Mouse (Mus musculus) heart, adult 8-10 months (tissue): ENCODE results near the gene Uqcrh. TPM values are rescaled to one million over a fixed set of nuclear protein-coding genes. Genes with fewer than 3 reads are reported as not detected.

Experiments used
- DNase-seq: peaks from one replicate; pipeline ENCODE4 v3.0.0; 2022; ENCODE audit warnings: low spot score
- total RNA-seq, 4 experiments: library from RNA; stranded (reverse); gene quantifications; 2 replicates each; pipeline ENCODE4 v1.2.4; 2022

Gene Uqcrh
- total RNA-seq, 4 experiments from 2014 or later, result 1,639 to 1,931 (median 1,745) TPM

DNA sequence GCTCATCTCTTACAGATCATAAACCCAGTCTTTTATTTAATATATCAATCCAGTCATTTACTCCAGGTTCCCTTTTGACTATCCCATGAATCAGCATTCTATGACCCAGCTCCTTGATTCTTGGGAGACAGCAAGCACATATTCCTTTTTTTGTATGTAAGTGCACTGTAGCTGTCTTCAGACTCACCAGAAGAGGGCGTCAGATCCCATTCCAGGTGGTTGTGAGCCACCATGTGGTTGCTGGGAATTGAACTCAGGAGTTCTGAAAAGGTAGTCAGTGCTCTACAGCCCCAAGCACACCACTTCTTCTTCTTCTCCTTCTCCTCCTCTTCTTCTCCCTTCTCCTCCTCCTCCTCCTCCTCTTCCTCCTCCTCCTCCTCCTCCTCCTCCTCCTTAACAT lies 17.3 kb downstream of the Uqcrh start:
- DNase-seq, result no peak

DNA sequence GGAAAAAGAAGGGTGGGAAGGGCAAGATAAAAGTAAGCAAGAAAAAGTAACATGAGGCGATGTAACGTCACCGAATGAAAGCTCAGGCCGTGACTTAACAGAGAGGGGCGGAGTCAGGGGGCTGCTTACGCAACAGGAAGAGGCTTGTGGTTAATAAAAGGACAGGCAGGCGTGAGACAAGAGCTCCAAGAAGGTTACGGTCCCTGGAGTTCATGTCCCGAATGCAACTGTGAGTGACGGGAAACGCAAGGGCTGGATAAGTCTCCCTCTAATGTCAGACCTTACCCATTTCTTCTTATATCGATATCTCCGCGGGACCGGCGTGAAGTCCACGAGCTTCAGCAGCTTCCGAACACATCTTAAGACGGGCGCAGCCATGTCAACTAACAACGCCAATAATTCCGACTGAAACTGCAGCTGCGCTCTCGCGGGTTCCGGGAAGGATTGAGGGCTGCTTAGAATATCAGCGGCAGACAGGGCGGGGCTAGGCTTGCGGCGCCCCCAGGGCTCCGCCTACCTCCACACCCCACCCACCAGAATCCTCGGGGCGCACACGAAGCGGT lies 21.4 kb downstream of the Uqcrh start, which contains the start of gene Nsun4:
TSS of gene Nsun4 (minus strand) at position 478 of the 563 bp plus-strand sequence.
- peak; percentile 91 for DNase-seq

DNA sequence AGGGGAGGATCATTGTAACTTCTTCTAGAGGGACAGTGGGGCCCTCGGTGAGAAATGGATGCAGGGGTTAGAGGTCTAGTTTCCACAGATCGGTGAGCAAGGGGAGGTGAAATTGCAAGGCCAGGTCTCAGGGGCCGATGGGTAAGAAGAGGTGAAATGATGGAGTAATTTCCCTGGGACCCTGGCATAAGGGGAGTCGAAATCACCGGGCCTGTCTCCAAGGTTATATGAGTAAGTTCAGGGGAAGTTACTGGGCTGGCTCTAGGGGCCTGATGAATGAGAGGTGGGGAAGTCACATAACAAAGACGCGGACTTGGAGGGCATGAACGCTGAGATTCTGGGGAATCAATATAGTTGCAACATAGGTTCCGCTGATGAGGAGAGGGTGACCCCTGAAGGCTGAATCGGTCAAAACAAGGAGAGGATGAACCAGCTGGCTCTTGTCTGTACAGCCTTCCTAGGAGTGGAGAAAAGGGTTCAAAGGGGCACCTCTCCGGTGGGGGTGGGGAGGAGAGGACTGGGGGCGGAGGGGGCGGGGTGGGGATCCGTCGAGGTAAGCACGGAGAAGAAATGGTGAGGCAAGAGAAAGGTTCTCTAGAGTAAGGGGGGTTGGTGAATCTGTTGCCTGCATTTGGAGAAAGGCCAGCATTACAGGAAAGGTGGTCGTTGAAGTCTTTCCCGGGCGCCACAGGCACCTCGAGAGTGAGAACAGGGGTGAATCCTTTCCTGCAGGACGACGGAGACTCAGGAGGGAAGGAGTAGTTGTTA lies 22.2 kb downstream of the Uqcrh start:
- no peak for DNase-seq

DNA sequence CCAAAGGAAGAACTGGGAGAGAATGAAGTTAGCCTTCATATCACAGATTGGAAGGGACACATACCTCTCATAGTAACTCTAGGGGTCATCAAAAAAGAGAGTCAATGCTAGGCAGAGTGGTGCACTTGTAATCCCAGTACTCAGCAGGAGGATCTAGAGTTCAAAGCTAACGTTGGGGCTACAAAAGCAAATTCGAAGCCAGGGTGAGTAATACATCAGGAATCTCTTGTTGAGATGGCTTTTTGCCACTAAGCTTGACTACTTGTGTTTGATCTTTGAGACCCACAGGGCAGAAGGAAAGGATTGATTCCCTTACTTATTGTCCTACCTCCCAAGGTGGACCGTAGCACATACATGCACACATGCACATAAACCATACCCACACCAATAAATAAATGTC lies 25.7 kb downstream of the Uqcrh start:
- DNase-seq, result no peak

DNA sequence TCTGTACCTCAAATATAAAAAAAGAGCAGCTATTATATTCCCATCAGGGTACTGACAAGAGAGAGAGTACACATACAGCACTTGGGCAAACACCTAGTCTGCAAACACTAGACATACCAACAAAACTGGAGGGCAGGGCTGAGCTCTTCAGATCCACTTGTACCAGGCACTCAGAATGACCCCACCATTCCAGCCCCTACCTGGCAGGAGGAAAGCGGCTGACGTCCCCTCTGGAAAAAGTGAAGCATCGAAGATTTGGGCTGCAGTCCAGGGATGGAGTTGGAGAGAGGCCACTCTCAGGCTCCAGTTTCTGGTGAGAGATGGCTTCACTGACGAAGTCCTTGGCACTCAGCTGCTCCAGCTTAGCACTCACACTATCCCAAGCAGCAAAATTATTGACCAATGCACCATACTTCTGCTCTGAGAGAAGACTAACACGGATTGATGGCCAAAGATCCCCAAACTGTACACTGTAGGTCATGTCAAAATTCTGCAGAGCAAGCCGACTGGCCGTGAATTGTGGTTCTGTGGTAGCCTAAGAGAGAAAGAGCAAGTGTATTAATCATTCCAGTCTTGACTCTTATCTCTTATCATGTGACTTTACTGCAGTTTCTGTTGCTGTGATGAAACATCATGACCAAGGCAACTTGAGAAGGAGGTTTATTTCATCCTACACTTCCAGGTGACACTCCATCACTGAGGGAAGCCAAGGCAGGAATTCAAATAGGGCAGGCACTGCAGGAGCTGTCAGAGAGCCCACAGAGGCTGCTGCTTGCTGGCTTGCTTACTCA lies 26.5 kb downstream of the Uqcrh start:
- no peak for DNase-seq

DNA sequence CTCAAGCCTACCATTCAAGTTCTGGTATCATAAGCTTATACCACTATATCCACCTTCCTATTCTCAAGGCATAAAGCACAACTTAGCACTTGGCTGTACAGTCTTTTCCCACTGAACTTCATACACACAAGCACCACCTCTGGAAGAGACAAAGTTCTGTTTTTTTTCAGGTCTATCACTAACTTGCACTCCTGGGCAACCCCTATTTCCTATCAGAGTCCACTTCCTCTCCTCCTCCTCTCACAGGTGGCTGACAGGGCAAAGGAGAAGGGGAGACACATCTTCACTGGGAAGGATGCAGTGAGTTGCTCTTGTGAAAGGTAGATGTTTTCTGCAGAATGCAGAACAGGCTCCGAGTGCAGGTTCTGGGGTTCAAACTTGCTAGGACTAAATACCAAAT lies 27.2 kb downstream of the Uqcrh start:
- no peak for DNase-seq

DNA sequence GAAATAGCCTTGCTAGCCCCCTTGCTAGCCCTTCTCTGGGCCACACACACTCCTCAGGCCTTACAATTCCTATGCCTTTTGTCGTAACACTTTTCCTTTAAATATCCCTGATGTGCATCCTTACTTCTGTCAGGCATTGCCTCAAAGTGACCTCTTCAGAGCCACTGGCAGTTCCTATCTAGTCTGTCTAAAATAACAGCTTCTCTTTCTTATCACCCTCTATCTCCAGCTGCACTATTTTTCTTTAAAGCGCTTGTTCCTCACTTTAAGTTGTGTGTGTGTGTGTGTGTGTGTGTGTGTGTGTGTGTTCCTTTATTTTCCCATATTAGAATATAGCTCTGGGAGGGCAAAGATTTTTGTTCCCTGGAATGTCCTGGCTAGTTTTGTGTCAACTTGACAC lies 28.3 kb downstream of the Uqcrh start:
- no peak for DNase-seq

DNA sequence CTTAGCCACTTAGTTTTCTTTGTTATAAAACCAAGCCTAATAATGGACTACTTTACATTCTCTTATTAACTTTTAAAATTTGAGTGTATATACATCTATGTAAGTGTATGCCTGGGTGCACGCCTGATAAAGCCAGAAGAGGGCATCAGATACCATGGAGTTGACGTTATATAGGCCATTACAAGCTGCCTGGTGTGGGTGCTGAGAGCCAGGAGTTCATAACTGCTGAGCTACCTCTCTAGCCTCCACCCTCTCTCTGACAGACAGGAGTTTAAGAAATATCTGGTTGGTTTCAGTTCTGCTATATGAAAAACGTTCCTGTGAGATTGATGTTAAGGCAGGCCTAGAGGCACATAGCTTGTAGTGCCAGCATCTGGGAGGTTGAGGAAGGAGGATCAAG lies 32.7 kb downstream of the Uqcrh start:
- DNase-seq, result no peak

DNA sequence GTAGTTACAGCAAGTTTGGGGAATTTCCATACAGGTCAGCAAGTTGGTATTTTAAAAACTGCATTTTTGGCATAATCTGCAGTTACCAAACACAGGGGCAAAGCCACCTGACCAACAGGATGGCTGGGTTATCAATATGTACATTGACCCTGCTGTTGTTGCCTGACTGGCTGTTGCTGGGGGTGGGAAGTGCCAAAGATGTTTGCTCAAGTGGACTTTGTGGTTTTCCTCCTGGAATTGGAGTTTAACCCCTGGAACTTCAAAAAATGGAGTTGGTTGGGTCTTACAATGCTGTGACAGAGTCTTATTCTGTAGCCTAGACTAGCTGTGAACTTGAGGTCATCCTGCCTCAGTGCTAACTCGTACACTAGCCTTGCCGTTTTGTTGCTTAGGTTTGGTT lies 34.4 kb downstream of the Uqcrh start:
- no peak for DNase-seq

DNA sequence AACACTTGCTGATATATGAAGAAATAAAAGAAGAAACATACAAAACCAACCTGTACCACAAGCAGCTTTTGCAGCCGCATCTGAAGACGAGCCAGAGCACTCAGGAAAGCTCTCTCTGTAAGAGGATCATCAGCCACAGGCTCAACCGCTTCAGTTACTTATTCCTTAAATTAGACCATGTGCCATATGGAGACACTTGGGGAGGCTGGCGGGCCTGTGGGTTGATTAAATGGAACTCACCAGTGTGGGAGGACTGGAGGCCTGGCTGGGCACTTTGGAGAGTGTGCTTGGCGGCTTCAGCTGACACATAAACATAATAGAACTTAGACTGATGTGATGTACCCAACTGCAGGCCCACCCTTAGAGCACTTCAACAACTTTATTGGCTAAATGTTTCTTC lies 41.5 kb downstream of the Uqcrh start:
- no peak for DNase-seq

DNA sequence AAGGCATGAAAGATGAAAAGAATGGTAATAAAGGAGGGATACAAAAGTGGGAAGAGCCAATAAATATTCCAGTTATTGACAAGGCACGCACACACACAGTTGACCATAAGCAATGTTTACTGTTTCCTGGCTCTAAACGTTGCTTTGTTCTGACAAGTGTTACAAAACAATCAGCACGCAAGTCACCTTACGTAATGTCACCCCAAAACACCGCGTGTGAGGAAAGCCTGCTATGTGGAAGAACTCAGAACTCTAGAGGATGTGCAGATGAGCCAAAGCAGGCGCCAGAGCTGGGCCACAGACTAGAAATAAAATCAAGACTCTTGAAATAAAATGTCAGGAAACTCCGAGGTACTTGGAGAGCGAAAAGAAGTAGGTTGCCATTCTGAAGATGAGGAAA lies 42.0 kb downstream of the Uqcrh start:
- DNase-seq, result no peak

DNA sequence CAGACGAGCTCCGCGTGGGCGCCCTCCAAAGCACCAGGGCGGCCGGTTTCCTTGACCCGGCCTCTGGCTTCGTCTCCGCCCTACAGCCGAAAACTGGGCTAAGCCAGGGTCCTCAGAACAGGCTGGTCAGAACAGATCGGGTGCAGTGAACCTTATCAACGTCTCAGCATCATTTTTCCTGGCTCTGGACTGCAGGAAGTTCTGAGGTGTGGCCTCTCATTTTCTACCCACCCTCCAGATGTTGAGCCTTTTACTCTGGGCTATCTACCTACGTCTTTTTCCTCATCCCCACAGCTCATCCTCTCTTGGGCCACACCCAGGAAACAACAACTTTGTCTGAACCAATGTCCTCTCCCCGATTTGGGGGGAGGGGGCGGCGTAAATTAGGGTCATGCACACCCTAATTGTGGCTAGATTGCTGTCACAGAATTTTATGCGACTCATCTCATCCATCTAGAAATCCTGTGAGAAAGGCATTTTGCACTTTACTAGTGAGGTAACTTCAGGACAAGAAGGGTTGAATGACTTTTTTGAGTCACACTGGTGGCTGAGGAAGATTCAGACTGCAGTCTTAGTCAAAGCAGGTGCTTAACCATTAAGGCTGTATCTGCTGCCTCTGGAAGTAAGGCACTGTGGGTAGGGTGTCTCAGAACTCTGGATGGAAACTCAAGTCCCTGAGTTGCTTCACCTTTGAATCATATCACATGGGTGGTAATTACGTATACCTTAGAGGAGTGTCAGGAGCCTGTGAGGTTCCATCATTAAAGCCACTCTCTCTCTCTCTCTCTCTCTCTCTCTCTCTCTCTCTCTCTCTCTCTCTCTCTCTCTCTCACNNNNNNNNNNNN lies 56.7 kb downstream of the Uqcrh start, which contains the start of gene Faah:
TSS of gene Faah (minus strand) at position 25 of the 845 bp plus-strand sequence.
- no peak for DNase-seq

DNA sequence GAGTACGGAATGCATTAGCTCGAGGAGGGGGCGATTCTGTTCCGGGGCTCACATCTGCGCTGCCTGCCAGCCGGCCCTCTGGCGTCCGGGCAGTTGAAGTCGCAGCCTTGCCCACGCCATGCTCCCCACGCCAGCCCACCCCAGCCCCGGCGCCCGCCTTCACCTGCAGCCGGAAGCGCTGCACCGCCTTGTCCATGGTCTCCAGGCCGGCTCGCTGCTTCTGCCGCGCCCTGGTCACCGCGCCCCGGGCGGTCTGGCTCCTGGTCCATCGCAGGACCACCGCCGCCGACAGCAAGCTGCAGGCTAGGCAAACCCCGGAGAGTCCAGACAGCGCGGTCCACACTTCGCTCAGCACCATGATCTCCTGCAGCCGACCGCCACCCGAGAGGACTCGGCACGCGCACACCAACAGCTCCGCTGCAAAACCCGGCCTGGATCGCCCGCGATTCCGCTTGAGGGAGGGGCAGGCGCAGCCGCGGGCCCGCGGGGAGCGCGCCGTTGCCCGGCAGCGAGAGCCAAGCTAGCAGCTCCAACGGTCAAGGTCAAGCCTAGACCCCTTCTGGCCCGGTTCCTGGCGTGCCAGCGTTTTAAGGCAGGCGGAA lies 57.5 kb downstream of the Uqcrh start:
- peak; percentile 23 for DNase-seq

Other genes with a start within 250 kb of the Uqcrh start
- 1 to 10 TPM; 3.2 to 4.1 (median 3.4) TPM for gene Mob3c, start 247.0 kb downstream of the Uqcrh start, total RNA-seq
- 10 to 100 TPM; 22.2 to 27.6 (median 25.6) TPM for gene Mknk1, start 235.9 kb downstream of the Uqcrh start, total RNA-seq
- not detected for gene Kncn, start 190.7 kb downstream of the Uqcrh start, total RNA-seq
- not detected for gene 6430628N08Rik, start 184.4 kb downstream of the Uqcrh start, total RNA-seq
- gene Dmbx1, start 135.1 kb downstream of the Uqcrh start, total RNA-seq, result not detected
- gene Faah, start 57.1 kb downstream of the Uqcrh start, total RNA-seq, result under 1 TPM in 3 of 4 experiments, not detected in 1; 0.34 to 0.82 (median 0.49) TPM
- gene Nsun4, start 21.2 kb downstream of the Uqcrh start, total RNA-seq, result 10 to 100 TPM; 30.3 to 34.5 (median 32.7) TPM
- gene Lrrc41, start 198 bp upstream of the Uqcrh start, total RNA-seq, result 10 to 100 TPM; 24.4 to 26.0 (median 25.7) TPM
- gene Rad54l, start 48.6 kb upstream of the Uqcrh start, total RNA-seq, result under 1 TPM; 0.06 to 0.53 (median 0.17) TPM
- 10 to 100 TPM; 58.8 to 63.2 (median 62.0) TPM for gene Pomgnt1, start 48.8 kb upstream of the Uqcrh start, total RNA-seq
- 1 to 10 TPM; 3.6 to 5.3 (median 4.9) TPM for gene Lurap1, start 76.3 kb upstream of the Uqcrh start, total RNA-seq
- under 1 TPM in 1 of 4 experiments, not detected in 3; 0.55 TPM for gene Tspan1, start 92.5 kb upstream of the Uqcrh start, total RNA-seq
- not detected for gene 1700042G07Rik, start 98.3 kb upstream of the Uqcrh start, total RNA-seq
- not detected for gene Gm49337, start 98.3 kb upstream of the Uqcrh start, total RNA-seq
- gene Pik3r3, start 146.5 kb upstream of the Uqcrh start, total RNA-seq, result 10 to 100 TPM in 3 of 4 experiments, 1 to 10 TPM in 1; 8.5 to 14.9 (median 11.9) TPM